Mouse (Mus musculus) midbrain, embryonic 14.5 days (tissue): ENCODE measurements around the gene Msrb1. TPM values are rescaled to one million over a fixed set of nuclear protein-coding genes. Genes with fewer than 3 reads are reported as not detected.
A peak's percentile ranks its signal among the peaks of the same experiment; 100 is the strongest.

ENCODE experiments used
- ATAC-seq: fragments of 200-750 bp; cut with Nextera tagmentation; 2 replicates; pipeline ENCODE4 v1.8.0; 2017; ENCODE audit warnings: moderate number of reproducible peaks, moderate library complexity; ENCODE audit not compliant: low FRiP score, low TSS enrichment
- DNase-seq: peaks from one replicate; pipeline ENCODE4 v3.0.0-alpha.2; 2015
- H3K27ac ChIP-seq: fragments of 300-500 bp; sonication (generic); replicated peaks from 2 replicates; pipeline ENCODE4 v1.5.1; 2014; ENCODE audit warnings: mild to moderate bottlenecking, low read depth, low read length, moderate library complexity
- H3K27me3 ChIP-seq: fragments of 300-500 bp; sonication (generic); 2 replicates; pipeline ENCODE4 v1.6.1; 2014; ENCODE audit warnings: low read length, control low read depth, mixed read lengths; ENCODE audit not compliant: control insufficient read depth, insufficient read depth
- H3K36me3 ChIP-seq: fragments of 300-500 bp; sonication (generic); 2 replicates; pipeline ENCODE4 v1.6.1; 2014; ENCODE audit warnings: low read length, control low read depth; ENCODE audit not compliant: control insufficient read depth, insufficient read depth
- H3K4me1 ChIP-seq: fragments of 300-500 bp; sonication (generic); 2 replicates; pipeline ENCODE4 v1.6.1; 2014; ENCODE audit warnings: mild to moderate bottlenecking, antibody characterized with exemption, low read length, control low read depth; ENCODE audit not compliant: control insufficient read depth, insufficient read depth
- H3K4me2 ChIP-seq: fragments of 300-500 bp; sonication (generic); 2 replicates; pipeline ENCODE4 v1.6.1; 2014; ENCODE audit warnings: mild to moderate bottlenecking, low read length, moderate library complexity
- H3K4me3 ChIP-seq: fragments of 300-500 bp; sonication (generic); replicated peaks from 2 replicates; pipeline ENCODE4 v1.5.1; 2014; ENCODE audit warnings: low read depth, low read length
- H3K9ac ChIP-seq: fragments of 300-500 bp; sonication (generic); replicated peaks from 2 replicates; pipeline ENCODE4 v1.6.1; 2014; ENCODE audit warnings: mild to moderate bottlenecking, low read length, moderate library complexity
- H3K9me3 ChIP-seq: fragments of 300-500 bp; sonication (generic); 2 replicates; pipeline ENCODE4 v1.6.1; 2016; ENCODE audit warnings: low read length, control low read depth, mixed read lengths; ENCODE audit not compliant: control insufficient read depth
- WGBS: fragments of 180-500 bp; shearing (Covaris S2); extraction: QIAGEN DNeasy Blood & Tissue Kit; methylation state at CpG from one replicate; pipeline ENCODE4 v1.1.7; 2014; 5-methylcytosine and 5-hydroxymethylcytosine counted together
- polyA plus RNA-seq: library from polyadenylated mRNA; unstranded; fragments of >200 nt; fragmentation: Nextera tagmentation; extraction: Ambion mirVana; gene quantifications from 2 replicates; pipeline ENCODE4 v1.2.1, GENCODE M21; 2014

Msrb1 gene
- 19.7 and 20.1 TPM in 2 replicates for polyA plus RNA-seq

DNA sequence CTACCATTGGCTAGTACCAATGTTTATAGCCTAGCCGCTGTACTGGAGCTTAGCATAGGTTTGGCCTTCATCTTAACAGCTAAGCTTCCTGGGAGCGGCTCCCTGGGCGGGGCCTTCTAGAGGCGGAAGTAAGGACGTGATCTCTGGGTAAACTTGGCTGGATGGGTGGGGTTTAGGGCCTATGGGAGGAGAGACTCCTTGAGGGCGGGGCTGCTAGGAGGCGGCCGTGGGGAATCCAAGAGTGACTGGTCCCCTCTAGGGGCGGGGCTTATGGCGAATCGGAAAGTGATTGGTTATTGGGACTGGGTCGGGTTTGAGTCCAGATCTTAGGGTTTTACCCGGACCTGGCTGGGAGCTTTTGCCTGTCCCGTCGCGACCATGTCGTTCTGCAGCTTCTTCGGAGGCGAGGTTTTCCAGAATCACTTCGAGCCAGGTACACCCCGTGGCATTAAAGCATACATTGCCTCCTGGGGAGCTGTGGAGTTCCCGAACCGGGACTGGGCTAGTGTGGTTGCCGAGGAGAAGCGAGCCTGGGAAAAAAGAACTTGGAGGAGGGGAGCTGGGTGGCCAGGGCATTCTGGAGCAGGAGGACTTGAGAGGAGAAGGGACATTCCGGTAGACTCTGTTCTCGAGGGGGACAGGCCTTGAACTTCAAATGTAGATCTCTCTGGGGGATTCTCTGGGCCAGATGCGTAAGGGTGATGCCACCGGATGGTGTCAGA, at the start of gene Msrb1:
Gene Msrb1 (plus strand): TSS at position 313 of the 722 bp plus-strand sequence.
- Histone ChIP-seq H3K9me3 (no peaks in the 10 kb centered on the region), H3K27me3 (no peaks in the 10 kb centered on the region), H3K4me3 (peak within 1 kb of the TSS; percentile 48), H3K27ac (peak within 1 kb of the TSS; percentile 45; the same call in 1 of the 2 replicates), H3K36me3 (no peaks in the 10 kb centered on the region), H3K4me1 (0 out of 2 replicates have a peak, but pooled peaks cover 6% of the 10 kb centered on the region), H3K4me2 (peak within 1 kb of the TSS; percentile 80), H3K9ac (peak within 1 kb of the TSS; percentile 50)
- peak; percentile 92 for ATAC-seq
- WGBS: 2% methylated on average over 29 of the region's 29 CpGs
- DNase-seq: peak; percentile 95

DNA sequence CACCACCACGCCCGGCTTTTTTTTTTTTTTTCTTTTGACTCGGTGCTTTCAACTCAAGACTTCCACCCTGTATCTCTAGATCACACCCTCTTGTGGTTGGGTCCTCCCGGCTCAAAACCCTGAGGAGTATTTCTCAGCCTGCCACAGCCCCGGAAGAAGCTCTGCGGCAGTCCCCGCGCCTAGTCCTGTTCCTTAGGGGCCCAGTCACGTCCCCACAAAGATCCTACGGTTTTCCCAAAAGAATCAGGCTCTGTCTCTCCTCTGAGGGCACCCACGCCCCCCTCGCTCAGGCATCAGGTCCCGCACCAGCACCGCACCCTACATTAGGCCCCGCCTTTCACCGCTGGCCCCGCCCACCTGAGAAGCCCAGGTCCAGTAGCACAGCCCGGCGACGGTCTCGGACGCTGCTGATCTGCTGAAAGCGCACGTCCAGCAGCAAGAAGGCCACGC, 49.3 kb upstream of the Msrb1 start:
- 1% methylated on average over 25 of the region's 25 CpGs for WGBS

DNA sequence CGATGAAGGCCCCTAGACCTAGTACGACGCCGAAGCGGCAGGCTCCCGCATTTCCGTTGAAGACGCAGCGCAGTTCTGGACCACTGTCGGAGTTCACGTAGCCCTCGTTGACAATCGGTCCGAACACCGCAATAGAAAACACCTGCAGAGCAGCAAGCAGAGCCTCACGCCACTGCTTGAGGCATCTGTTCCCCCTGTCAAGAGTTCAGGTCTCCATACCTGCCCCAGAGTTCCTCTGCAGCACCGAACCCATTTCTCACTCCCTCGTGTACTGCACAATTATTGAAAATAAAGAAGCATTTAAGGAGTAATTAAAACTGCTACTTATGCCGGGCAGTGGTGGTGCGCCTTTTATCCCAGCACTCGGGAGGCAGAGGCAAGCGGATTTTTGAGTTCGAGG, 48.8 kb upstream of the Msrb1 start:
- no peak for DNase-seq

More for the DNA sequence above, 49.3 kb upstream of the Msrb1 start:
- Histone ChIP-seq H3K36me3 (peaks cover 2% of the 10 kb centered on the region), H3K9me3 (no peaks in the 10 kb centered on the region), H3K4me2 (peak overlapping the region; percentile 75), H3K9ac (peak overlapping the region; percentile 31; the same call in 1 of the 2 replicates), H3K27me3 (peaks cover 24% of the 10 kb centered on the region; the same call in 1 of the 2 replicates), H3K4me3 (peak overlapping the region; percentile 28), H3K27ac (no peak overlapping the region), H3K4me1 (peaks cover 29% of the 10 kb centered on the region)
- DNase-seq (peak; percentile 45), ATAC-seq (no peak)

DNA sequence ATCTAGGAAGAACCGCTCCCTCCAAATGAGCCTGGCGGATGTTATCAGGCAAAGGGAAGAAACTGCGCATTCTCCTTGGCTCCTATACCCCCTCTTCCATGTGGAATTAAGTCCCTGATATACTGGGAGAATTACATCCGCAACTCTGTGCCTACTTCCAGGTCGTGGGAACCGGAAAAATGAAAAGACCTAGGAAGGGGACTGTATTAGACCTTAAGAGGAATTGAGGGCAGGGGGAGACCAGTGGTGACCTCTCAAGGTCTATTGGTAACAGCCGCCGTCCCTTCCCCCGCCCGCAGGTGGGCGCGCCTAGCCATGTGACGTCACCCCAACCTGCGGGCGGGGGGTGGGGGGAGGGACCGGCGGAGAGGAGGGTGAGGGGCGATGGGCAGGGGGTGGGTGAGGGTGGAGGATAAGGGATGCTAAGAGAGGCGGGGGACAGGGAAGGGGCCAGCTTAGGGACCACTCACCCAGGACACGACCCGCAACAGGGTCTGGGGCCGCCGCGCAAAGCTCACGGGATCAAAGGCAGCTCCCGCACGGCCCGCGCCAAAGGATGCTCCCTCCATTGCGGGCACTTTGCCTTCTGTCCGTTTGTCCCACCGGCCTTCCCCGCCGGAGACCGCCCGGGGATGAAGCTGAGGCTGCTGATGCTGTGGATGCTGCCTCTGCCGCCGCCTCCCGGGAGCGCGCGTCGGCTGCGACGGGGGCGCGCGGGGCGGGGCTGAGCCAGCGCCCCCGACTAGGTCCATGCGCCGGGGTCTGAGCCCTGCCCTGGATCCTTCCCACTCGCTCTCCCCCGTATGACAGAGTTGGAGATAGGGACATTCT, 47.0 kb upstream of the Msrb1 start, which contains the start of gene Syngr3:
Gene Syngr3 (minus strand): TSS at position 705 of the 831 bp plus-strand sequence.
- under 1% methylated on average over 50 of the region's 55 CpGs for WGBS
- H3K4me2 ChIP-seq: peak within 1 kb of the TSS; percentile 75
- H3K9me3 ChIP-seq: no peaks in the 10 kb centered on the region
- DNase-seq: peak; percentile 80
- ATAC-seq: peak; percentile 66
- H3K4me3 ChIP-seq: peak within 1 kb of the TSS; percentile 73
- peaks cover 29% of the 10 kb centered on the region for H3K4me1 ChIP-seq
- H3K9ac ChIP-seq: peak within 1 kb of the TSS; percentile 93
- peak within 1 kb of the TSS; percentile 91 for H3K27ac ChIP-seq
- H3K36me3 ChIP-seq: peaks cover 14% of the 10 kb centered on the region
- peaks cover 24% of the 10 kb centered on the region; the same call in 1 of the 2 replicates for H3K27me3 ChIP-seq

More for the DNA sequence above, 48.8 kb upstream of the Msrb1 start:
- no peaks in the 10 kb centered on the region for H3K9me3 ChIP-seq
- 20% methylated on average over 23 of the region's 23 CpGs for WGBS
- H3K27me3 ChIP-seq: peaks cover 24% of the 10 kb centered on the region; the same call in 1 of the 2 replicates
- H3K36me3 ChIP-seq: peaks cover 6% of the 10 kb centered on the region
- H3K4me3 ChIP-seq: peak overlapping the region; percentile 28
- no peak for ATAC-seq
- peaks cover 29% of the 10 kb centered on the region for H3K4me1 ChIP-seq
- H3K4me2 ChIP-seq: peak overlapping the region; percentile 75
- H3K9ac ChIP-seq: peak overlapping the region; percentile 31; the same call in 1 of the 2 replicates
- no peak overlapping the region for H3K27ac ChIP-seq

DNA sequence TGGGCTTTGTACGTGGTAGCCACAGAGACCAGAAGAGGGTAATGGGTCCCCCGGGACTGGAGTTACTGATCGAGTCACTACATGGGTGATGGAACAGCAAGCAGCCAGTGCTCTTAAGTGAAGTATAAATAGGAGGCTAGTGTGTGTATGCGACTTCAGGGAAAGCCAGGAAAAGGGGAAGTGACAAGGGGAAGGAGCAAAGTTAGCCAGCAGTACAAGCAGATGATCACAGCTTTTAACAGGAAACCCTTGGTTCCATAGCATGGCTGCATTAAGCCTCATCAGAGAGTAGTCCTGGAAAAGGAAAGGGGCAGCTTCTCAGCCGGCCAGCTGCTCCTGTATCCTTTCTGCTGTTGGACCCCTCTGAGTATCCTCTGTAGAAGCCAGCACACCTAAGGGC, 44.1 kb upstream of the Msrb1 start:
- ATAC-seq: no peak
- Histone ChIP-seq H3K36me3 (peaks cover 14% of the 10 kb centered on the region), H3K4me3 (no peak overlapping the region), H3K9ac (no peak overlapping the region), H3K4me1 (peaks cover 40% of the 10 kb centered on the region), H3K27ac (no peak overlapping the region), H3K9me3 (no peaks in the 10 kb centered on the region), H3K4me2 (no peak overlapping the region), H3K27me3 (peaks cover 21% of the 10 kb centered on the region; the same call in 1 of the 2 replicates)
- WGBS: 94% methylated on average over 5 of the region's 5 CpGs
- no peak for DNase-seq

DNA sequence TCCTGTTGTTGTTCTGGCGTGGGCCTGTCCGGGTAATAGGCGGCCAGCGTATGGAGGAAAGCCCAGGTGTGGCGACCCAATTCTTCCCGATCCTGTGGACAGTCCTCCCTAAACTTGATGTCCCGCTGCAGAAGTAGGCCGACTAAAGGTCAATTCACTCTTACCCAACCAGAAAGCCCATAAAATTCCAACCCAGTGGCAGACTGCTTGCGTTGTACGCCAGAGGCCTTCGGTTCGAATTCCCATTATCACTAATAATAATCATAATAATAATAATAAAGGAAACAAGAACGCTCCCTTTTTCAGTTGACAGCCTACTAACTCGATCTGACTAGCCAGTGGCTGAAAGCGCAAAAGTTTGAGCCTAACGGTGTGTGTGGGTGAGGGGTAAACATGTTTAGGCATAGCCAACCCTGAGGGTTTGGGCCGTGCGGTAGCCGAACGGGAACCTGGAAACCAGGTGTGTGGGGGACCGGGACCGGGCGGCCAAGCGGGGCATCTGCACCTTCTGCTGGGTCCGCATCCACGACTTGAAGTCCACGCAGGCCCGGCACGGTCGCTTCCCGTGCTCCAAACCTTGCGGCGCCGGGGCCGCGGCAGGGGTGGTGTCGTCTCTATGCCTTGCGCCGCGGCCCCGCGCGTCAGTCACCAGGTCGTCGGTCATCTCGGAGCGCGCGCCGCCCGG, 41.0 kb upstream of the Msrb1 start:
- peak; percentile 38 for ATAC-seq

DNA sequence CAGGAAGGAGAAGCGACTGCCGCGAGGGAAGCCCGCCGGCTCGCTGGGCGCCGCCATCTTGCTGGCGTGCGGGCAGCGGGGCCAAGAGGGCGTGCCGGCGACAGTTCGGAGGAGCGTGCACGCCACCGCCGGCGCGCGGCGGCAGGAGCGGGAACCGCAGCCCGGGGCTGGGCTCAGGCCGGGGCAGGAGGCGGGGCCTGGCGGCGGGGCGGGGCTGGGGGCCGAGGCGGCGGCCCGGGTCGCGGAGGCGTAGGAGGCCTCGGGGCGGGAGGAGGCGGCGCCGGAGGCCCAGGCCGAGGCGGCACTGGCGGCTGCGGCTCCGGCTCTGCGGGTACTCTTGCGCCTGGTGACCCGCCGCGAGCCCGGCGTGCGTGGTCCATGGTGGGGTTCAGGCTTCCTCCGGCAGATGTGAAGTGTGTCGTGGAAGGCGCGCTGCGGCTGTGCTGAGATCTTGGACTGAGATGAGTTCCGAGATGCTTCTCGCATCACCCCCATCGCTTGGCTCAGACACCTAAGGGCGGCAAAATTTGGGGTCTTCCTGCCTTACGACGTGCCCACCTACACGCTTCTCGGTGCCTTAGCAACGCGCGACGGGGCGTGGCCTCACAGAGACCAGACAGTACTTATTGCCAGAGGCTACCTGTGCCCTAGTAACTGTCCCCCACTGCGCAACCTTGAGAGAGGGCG, 40.3 kb upstream of the Msrb1 start, which contains the start of the genes Gfer and Noxo1:
Gene Gfer (minus strand): TSS at position 146 of the 687 bp plus-strand sequence.
Gene Noxo1 (plus strand): TSS at position 224 of the 687 bp plus-strand sequence.
- ATAC-seq (peak; percentile 93), DNase-seq (peak; percentile 94)
- Histone ChIP-seq H3K4me2 (peak within 1 kb of the TSS; percentile 77), H3K27ac (peak within 1 kb of the TSS; percentile 92), H3K9me3 (no peaks in the 10 kb centered on the region), H3K9ac (peak within 1 kb of the TSS; percentile 76), H3K4me1 (peaks cover 14% of the 10 kb centered on the region; the same call in 1 of the 2 replicates), H3K27me3 (no peaks in the 10 kb centered on the region), H3K36me3 (peaks cover 36% of the 10 kb centered on the region), H3K4me3 (peak within 1 kb of the TSS; percentile 73)
- WGBS: under 1% methylated on average over 75 of the region's 76 CpGs

More for the DNA sequence above, 41.0 kb upstream of the Msrb1 start:
- H3K4me2 ChIP-seq: peak overlapping the region; percentile 77
- H3K9me3 ChIP-seq: no peaks in the 10 kb centered on the region
- H3K27me3 ChIP-seq: peaks cover 4% of the 10 kb centered on the region; the same call in 1 of the 2 replicates
- H3K4me3 ChIP-seq: peak overlapping the region; percentile 73
- 7% methylated on average over 51 of the region's 51 CpGs for WGBS
- H3K4me1 ChIP-seq: peaks cover 21% of the 10 kb centered on the region
- peak overlapping the region; percentile 76 for H3K9ac ChIP-seq
- peak overlapping the region; percentile 92 for H3K27ac ChIP-seq
- DNase-seq: no peak
- peaks cover 29% of the 10 kb centered on the region for H3K36me3 ChIP-seq
